Mouse (Mus musculus) cerebellum, postnatal 4 days (tissue): ENCODE results near the gene Hhatl.

Experiments used
- DNase-seq, 2 experiments: peaks; one replicate each; pipeline ENCODE4 v3.0.0; 2022; ENCODE audit warnings: low spot score in 2 of 2, mixed read lengths in 1 of 2

The Hhatl gene

DNA sequence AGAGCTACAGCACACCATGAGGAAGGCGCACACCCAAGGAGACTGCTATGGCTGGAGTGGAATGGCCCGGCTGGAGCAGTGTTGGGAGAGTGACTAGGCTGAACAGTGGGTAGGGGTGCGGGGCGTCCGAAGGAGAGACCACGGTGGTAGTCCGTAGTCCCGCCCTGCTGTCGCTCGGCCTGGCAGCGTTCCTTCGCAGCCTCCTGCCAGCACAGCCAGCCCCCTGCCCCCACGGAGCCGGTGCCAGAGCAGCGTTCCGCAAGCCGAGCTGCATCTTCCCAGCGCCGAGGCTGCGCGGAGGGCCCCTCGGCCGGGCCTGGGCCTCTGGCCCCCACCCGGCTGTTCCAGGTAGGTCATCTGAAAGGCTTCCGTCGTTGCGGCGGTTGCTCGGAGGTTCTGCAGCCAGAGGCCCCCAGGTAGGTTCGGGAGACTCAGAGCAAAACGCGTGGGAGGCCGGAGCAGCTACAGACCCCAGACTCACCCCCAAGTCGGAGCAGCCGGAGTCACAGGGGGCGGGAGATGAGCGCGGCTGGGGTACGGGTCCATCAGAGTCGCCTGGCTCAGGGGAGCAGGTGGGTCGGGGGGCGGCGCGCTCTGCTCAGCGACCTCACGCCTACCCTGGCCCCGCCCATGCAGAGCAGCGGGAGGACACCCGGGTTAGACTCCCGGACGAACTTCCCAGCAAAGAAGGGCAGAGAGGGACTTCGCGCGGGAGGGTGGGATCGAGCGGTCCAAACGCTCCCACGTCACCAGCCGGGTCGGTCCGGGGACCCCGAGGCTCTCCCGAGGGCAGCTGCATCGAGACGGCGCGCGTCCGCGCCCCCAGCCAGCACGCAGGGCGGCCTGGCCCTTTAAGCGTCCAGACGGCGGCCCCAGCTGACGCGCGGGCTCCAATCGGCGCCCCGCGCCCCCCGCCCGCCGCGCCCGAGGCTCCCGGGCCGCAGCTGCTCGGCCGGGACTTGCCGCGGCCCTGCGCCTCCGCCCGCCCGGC lies 32.9 kb downstream of the Hhatl start, which contains the start of gene Zfp651:
Zfp651 (plus strand) TSS at position 240 of the 991 bp plus-strand sequence.
- DNase-seq, result peak in 1 of 2 experiments; percentile 78

DNA sequence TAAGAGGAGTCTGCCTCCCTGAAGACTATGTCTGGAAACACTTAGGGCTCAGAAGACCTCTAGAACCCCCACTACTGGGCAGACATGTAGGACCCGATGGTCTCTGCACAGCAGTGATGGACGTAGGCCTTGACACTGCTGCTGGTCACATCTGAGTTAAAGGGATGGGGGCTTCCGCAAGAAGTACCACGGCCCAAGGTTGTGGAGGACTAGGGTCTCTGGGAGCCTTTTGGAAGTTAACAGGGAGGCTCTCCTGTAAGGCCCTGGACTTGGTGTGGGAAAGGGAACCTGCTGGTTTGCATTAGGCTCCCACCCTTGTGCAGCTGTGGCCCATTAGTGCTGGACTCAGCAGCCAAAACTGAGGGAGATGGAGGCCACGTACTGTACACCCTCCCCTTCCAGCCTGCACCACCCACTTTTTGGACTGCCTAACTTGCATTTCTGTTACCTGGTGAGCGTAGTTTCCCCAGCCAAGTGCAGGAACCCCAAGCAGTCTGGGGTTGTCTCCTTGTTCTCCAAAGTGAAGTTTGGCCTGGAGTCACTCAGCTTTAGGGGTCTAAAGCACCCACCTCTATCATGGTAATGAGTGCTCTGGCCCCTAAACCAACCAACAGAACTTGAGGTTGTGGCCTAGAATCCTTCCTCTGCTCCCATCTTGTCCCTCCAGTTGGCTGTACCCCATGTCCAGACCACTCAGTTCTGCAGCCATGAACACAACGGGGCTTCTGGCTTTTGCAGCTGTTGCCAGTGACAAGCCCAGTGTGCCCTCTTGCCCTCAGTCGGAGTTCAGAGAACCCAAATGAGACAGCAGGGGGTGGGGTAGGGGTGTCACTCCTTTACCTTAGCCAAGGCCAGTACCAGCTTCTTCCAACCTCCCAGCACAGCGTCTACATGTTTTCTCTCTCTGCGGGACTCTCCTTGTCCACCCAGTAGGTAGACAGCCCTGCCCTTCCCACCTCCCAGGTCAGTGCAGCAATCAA lies 34.2 kb downstream of the Hhatl start:
- peak in 1 of 2 experiments; percentile 7 for DNase-seq

DNA sequence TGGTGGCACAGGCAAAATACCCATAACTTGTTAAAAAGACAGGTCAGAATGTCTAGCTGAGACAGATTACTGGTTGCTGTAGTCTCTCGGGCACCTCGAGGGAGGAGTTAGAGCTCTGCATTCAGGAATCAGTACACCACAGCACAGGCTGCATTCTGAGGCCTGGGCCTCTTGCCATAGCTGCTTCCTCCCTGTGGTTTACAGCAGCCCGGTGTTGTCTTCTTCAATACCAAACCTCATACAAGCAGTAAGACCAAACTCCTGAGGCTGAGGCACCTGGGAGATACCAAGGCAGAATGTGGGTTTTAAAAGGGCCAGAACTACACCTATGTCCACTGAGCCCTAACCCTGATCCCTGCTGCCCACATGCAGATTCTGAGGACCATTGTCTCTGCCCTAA lies 34.9 kb downstream of the Hhatl start:
- no peak for DNase-seq

DNA sequence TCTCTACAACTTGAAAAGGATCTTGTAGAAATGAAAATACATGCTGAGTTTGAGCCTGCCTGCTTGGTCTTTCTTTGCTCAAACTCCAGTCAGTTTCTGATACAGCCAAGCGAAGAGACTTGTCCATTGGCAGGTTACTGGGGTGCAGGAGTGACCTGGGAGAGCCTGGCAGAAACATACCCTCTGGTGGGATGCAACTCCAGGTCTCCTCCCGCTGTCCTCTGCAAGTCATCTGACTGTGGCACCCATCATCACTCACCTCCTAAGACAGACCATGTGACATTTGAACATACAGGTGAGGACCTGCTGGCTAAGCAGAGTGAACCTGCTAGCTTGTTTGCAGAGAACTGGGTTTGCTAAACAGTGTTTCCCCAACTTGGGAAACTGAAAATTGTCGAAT lies 35.5 kb downstream of the Hhatl start:
- DNase-seq, result no peak

DNA sequence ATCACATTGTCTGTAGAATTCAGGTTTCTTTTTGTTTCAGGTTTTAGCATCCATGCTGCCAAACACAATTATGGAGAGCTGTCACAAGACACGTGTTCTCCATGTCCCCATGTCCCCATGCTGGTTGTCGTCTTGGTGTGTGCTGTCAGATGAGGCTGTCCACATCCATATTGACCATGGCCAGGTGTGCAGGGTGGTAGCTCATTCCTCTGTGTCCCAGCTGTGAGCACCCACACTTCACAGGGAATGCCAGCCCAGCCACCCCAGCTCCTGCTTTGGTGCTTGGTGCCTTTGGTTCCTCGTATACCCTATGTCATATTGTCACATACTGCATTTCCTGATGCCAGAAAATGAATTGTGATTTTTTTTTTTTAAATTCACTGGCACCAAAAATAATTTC lies 37.7 kb downstream of the Hhatl start:
- no peak for DNase-seq

DNA sequence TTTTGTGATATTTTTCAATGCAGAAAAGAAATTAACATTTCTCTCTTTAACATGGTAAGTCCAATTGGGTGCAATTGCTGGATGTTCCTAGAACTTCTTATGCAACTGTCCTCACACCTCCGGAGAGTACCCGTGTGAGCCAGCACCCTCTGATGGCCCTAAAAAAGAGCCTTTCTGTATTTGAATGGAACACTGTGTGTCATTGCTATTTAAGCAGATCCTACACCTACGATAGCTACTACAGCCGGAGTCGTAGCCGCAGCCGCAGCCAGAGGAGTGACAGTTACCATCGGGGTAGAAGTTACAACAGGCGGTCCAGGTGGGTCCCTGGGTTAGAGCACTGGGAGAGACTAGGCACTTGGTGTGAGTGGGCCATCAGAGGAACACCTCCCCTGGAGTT lies 39.5 kb downstream of the Hhatl start:
- DNase-seq, result no peak

DNA sequence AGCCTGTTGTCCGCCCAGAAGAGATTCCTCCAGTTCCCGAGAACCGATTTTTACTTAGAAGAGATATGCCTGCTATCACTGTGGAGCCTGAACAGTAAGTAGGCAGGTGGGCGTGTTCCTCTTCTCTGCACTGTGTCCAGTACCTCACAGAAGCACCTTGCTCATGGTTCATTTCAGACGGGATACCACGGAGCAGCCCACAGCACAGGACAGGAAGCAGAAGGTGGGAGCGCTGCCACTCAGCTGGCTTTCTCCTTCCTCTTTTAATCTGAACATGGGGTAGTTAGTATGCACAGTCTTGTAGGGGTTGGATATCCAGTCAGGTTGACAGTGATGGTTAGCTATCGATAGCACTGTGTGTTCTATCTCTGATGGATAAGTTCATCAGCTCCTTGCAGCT lies 48.3 kb downstream of the Hhatl start:
- no peak for DNase-seq

DNA sequence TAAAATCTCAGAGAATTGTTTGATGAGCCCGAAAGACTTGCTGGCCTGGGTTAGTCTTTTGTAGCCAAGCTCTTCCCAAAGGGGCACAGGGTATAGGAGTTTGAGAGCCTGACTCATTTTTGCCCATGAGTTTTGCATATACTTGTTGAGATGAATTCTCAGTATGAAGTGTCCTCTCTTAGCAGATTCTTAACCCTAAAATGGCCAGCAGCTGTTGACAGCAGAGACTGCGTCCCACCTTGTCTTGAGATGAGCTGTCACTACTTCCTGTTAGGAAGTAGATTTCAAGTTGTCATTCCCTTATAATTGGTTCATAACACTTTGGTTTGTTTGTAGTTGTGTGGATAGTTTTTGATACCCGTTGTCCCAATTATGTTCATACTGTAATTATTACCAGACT lies 51.1 kb downstream of the Hhatl start:
- DNase-seq, result no peak

DNA sequence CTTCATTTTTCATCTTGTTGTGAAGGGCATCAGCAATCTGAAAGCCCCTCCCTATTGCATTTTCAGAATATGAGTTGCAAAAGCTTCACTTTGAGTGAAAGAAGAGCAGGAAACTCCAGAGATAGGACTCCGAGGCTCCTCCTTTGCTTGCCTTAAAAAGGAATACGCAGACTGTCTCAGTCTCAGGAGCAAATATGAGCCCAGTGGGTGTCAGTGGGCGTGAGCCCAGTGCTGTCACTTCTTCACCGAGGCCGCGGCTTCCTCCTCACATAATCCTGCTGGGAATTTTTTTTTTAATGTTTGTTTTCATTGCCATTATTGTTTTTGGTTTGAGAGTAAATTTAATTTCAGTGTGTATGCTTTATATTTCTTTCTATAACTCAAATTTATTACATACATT lies 51.8 kb downstream of the Hhatl start:
- DNase-seq, result no peak
